Mouse (Mus musculus): ENCODE data around the gene Gm9112. TPM values are rescaled to one million over a fixed set of nuclear protein-coding genes. Genes with fewer than 3 reads are reported as not detected.
A peak's percentile ranks its signal among the peaks of the same experiment; 100 is the strongest.
"Not testable (repeated sequence)": the region's sequence is repeated elsewhere in the genome, so short reads cannot be mapped to it uniquely, and the experiment has no call there.

The Gm9112 gene
- total RNA-seq (2014; rRNA removed; ENCODE audit: low replicate concordance) (not detected in 2 replicates), polyA plus RNA-seq (2015; fragmentation: Nextera tagmentation; extraction: Ambion mirVana) (not detected in 2 replicates)

GRCm38 (mm10) chrX:102707535-102707934 is at the start of gene Gm9112, which contains the start of gene Dmrtc1b:
TSS of gene Gm9112 (minus strand) at chrX:102707635.
TSS of gene Dmrtc1b (plus strand) at chrX:102707865.
- 74% methylated on average over 7 of the region's 10 CpGs for WGBS
- H3K36me3 ChIP-seq (replicated peaks; ENCODE audit: control insufficient read depth, insufficient read depth, low read length); DNase-seq (ENCODE audit: low spot score); H3K9ac ChIP-seq (replicated peaks; ENCODE audit: low read depth, low read length); H3K27ac ChIP-seq (ENCODE audit: low read depth); H3K4me3 ChIP-seq (ENCODE audit: low read depth, low read length); H3K9me3 ChIP-seq (replicated peaks; ENCODE audit: control insufficient read depth, low read length); H3K27me3 ChIP-seq (ENCODE audit: control insufficient read depth, insufficient read depth, low read length); ATAC-seq (ENCODE audit: insufficient read depth, low read depth); H3K4me2 ChIP-seq (ENCODE audit: low read depth, low read length); H3K4me1 ChIP-seq (ENCODE audit: control insufficient read depth, insufficient read depth): not testable (repeated sequence)

- ATAC-seq (ENCODE audit: insufficient read depth, low read depth); H3K36me3 ChIP-seq (replicated peaks; ENCODE audit: control insufficient read depth, insufficient read depth, low read length); H3K9me3 ChIP-seq (replicated peaks; ENCODE audit: control insufficient read depth, low read length); H3K27me3 ChIP-seq (ENCODE audit: control insufficient read depth, insufficient read depth, low read length); H3K4me1 ChIP-seq (ENCODE audit: control insufficient read depth, insufficient read depth); H3K4me2 ChIP-seq (ENCODE audit: low read depth, low read length); H3K4me3 ChIP-seq (ENCODE audit: low read depth, low read length); DNase-seq (ENCODE audit: low spot score); H3K27ac ChIP-seq (ENCODE audit: low read depth); H3K9ac ChIP-seq (replicated peaks; ENCODE audit: low read depth, low read length): not testable (repeated sequence)
- WGBS: 86% methylated on average over 6 of the region's 6 CpGs
Measured at GRCm38 (mm10) chrX:102724226-102724625, 16.8 kb upstream of the Gm9112 start.

- not testable (repeated sequence) for H3K9ac ChIP-seq (replicated peaks; ENCODE audit: low read depth, low read length); H3K4me2 ChIP-seq (ENCODE audit: low read depth, low read length); H3K4me3 ChIP-seq (ENCODE audit: low read depth, low read length); H3K4me1 ChIP-seq (ENCODE audit: control insufficient read depth, insufficient read depth); ATAC-seq (ENCODE audit: insufficient read depth, low read depth); H3K9me3 ChIP-seq (replicated peaks; ENCODE audit: control insufficient read depth, low read length); DNase-seq (ENCODE audit: low spot score); H3K27me3 ChIP-seq (ENCODE audit: control insufficient read depth, insufficient read depth, low read length); H3K27ac ChIP-seq (ENCODE audit: low read depth); H3K36me3 ChIP-seq (replicated peaks; ENCODE audit: control insufficient read depth, insufficient read depth, low read length)
- WGBS: 55% methylated on average over 3 of the region's 3 CpGs
Measured at GRCm38 (mm10) chrX:102700636-102701035, 6.8 kb downstream of the Gm9112 start.

- not testable (repeated sequence) for ATAC-seq (ENCODE audit: insufficient read depth, low read depth); H3K9me3 ChIP-seq (replicated peaks; ENCODE audit: control insufficient read depth, low read length); H3K4me2 ChIP-seq (ENCODE audit: low read depth, low read length); H3K4me3 ChIP-seq (ENCODE audit: low read depth, low read length); H3K36me3 ChIP-seq (replicated peaks; ENCODE audit: control insufficient read depth, insufficient read depth, low read length); H3K9ac ChIP-seq (replicated peaks; ENCODE audit: low read depth, low read length); H3K27me3 ChIP-seq (ENCODE audit: control insufficient read depth, insufficient read depth, low read length); H3K4me1 ChIP-seq (ENCODE audit: control insufficient read depth, insufficient read depth); DNase-seq (ENCODE audit: low spot score); H3K27ac ChIP-seq (ENCODE audit: low read depth)
- 26% methylated on average over 4 of the region's 4 CpGs for WGBS
- TF ChIP-seq CTCF (IDR thresholded peaks at IDR 0.05; ENCODE audit: low read depth): peak; percentile 62
Measured at GRCm38 (mm10) chrX:102689252-102689651, 18.2 kb downstream of the Gm9112 start.

GRCm38 (mm10) chrX:102686872-102687271 is 20.6 kb downstream of the Gm9112 start, which contains the start of gene Gm3880:
TSS of gene Gm3880 (minus strand) at chrX:102686972.
- not testable (repeated sequence) for H3K9ac ChIP-seq (replicated peaks; ENCODE audit: low read depth, low read length); H3K9me3 ChIP-seq (replicated peaks; ENCODE audit: control insufficient read depth, low read length); H3K36me3 ChIP-seq (replicated peaks; ENCODE audit: control insufficient read depth, insufficient read depth, low read length); DNase-seq (ENCODE audit: low spot score); H3K4me1 ChIP-seq (ENCODE audit: control insufficient read depth, insufficient read depth); H3K4me3 ChIP-seq (ENCODE audit: low read depth, low read length); H3K27ac ChIP-seq (ENCODE audit: low read depth); H3K27me3 ChIP-seq (ENCODE audit: control insufficient read depth, insufficient read depth, low read length); H3K4me2 ChIP-seq (ENCODE audit: low read depth, low read length); ATAC-seq (ENCODE audit: insufficient read depth, low read depth)
- 88% methylated on average over 5 of the region's 5 CpGs for WGBS

GRCm38 (mm10) chrX:102684706-102685105 is 22.7 kb downstream of the Gm9112 start:
- not testable (repeated sequence) for H3K27ac ChIP-seq (ENCODE audit: low read depth); H3K4me3 ChIP-seq (ENCODE audit: low read depth, low read length); ATAC-seq (ENCODE audit: insufficient read depth, low read depth); DNase-seq (ENCODE audit: low spot score); H3K4me2 ChIP-seq (ENCODE audit: low read depth, low read length); H3K9me3 ChIP-seq (replicated peaks; ENCODE audit: control insufficient read depth, low read length); H3K4me1 ChIP-seq (ENCODE audit: control insufficient read depth, insufficient read depth); H3K9ac ChIP-seq (replicated peaks; ENCODE audit: low read depth, low read length); H3K27me3 ChIP-seq (ENCODE audit: control insufficient read depth, insufficient read depth, low read length); H3K36me3 ChIP-seq (replicated peaks; ENCODE audit: control insufficient read depth, insufficient read depth, low read length)
- WGBS: 52% methylated on average over 3 of the region's 3 CpGs
